Mouse (Mus musculus) gastrocnemius, postnatal 25 days (tissue): ENCODE data around the gene Zpbp2. TPM values are rescaled to one million over a fixed set of nuclear protein-coding genes. Genes with fewer than 3 reads are reported as not detected.
A peak's percentile ranks its signal among the peaks of the same experiment; 100 is the strongest.

Experiments
- DNase-seq: peaks from one replicate; pipeline ENCODE4 v3.0.0; 2022
- total RNA-seq, 2 experiments: library from RNA; stranded (reverse); gene quantifications; 1 replicate in 1 of 2; 2 replicates in 1 of 2; pipeline ENCODE4 v1.2.3; 2021

Zpbp2 gene
- total RNA-seq, 2 experiments from 2014 or later: not detected

DNA sequence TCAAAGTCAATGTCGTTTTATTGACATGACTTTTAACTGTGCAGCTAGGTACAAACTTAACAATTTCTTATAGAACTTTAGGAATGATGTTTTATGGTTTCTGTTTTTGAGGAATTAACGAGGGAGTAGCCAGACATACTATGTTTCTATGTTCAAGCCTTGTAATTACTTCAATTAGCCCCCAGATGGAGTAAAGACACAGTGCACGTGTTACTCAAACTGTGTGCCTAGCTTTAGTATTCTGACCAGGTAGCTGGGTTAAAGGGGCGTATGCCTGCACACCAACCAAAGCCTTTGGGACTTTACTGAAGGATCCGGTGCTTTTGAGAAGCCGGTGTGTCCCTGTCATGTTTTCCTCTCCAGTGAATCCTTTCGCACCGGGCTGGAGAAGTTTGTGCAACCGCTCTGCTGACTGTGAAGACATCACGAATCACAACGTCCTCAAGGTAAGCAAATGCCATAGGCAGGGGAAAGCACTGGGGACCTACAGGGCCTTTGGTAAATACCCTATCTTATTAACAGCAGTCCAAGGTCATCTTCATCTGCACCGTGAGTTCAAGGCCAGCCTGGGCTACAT is 4.3 kb downstream of the Zpbp2 start:
- no peak for DNase-seq

DNA sequence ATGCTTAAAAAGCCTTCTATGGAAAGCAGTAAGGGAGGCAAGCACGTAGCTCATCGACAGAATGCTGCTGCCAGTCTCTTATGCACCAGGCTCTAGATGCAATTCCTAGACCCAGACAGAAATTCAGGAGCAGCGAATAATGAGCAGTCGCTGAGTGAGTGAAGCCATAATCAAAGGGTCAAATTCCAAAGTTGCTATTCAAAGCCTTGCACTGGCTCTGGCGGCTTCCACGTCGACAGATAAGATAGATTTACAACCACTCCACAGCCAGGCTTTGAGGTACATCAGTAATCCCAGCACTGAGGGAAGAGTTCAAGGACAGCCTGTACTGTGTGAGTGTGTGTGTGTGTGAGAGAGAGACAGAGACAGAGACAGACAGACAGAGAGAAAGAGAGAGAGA is 10.0 kb downstream of the Zpbp2 start:
- no peak for DNase-seq

DNA sequence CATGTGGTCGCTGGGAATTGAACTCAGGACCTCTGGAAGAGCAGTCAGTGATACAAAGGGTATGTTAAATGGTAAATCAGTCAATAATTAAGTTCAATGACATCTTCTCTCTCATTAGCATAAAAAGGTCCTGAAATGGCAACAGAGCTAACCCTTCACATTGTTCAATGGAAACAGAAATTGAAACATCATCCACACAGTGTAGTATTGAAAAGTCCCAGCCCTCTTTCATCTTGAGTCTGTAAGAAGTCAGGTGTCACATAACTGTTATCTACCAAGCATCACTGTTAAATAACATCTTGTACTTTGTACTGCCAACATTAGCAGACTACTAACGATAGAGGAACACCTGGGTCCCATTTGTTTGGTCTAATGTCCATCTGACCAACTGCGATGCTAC is 12.1 kb downstream of the Zpbp2 start:
- DNase-seq: no peak

DNA sequence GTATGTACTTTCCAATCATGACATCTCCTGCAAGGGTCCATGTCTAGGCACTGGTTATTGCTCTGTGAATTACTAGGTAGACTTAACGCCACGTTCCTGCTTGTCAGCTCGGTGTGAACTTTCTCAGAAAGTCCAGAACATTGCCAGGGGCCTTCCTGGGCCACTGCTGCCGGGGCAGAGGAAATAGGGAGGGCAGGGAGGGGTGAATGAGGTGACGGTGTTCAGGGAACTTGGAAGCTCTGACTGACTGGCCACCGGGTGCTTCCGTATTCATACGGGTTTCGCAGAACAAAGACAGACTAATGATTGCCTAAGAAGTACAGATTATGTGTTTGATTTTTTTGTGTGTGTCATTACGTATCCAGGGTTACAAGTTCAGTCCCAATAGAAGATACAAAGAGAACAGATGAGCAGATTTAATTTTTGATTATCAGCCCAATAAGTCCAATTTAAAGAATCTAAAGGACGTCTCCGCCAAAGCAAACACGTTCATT is 13.1 kb downstream of the Zpbp2 start:
- DNase-seq: no peak

DNA sequence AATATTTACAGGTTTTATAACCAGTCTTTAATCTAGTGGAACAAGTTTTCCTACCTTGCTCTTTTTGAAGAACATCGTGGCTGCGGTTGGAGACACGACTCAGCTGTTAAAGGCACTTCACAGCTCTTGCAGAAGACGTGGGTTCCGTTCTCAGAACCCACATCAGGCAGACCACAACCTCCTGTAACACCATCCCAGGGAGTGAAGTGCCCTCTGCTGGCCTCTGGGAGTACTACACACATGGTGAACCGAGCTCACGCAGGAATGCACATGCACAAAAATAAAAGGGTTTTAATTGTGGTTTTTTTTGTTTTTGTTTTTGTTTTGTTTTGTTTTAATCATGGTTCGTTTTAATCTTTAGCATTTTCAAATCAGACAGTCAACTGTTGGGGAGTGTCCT is 17.4 kb downstream of the Zpbp2 start:
- DNase-seq: no peak

DNA sequence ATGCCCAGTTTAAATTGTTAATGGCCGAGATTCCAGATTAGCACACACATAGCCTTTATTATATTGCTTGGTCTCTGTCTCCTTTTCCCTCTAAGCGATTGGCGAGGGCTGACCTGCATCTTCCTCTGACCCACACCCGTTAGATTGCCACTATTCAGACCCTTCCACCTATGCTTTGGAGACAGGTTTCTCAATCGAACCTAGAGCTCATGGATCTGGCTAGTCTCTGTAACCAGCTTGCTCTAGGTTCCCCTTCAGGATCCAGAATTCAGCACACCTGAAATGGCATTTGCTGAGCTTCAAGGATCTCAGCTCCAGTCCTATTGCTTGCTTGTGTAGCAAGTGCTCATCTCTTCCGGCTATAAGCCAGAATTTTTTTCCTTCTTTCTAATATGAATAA is 18.6 kb downstream of the Zpbp2 start:
- no peak for DNase-seq

DNA sequence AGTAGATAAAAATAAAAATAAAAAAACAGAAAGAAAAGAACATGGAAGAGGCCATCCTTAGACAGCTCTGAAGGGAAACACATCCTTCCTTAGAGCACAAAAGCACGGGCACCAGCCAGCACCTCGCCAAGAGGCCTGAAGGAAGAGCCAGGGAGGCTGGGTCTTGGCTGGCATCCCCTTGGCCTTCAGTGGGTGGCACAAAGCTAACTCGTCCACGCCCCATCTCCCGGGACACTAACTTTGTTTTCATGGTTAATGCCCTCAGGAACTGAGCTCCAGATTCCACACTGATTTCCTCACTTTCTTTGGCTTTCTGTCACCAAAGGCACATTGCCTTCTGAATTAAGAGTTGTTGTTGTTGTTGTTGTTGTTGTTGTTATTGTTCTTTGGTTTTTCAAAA is 26.9 kb downstream of the Zpbp2 start:
- DNase-seq: no peak

DNA sequence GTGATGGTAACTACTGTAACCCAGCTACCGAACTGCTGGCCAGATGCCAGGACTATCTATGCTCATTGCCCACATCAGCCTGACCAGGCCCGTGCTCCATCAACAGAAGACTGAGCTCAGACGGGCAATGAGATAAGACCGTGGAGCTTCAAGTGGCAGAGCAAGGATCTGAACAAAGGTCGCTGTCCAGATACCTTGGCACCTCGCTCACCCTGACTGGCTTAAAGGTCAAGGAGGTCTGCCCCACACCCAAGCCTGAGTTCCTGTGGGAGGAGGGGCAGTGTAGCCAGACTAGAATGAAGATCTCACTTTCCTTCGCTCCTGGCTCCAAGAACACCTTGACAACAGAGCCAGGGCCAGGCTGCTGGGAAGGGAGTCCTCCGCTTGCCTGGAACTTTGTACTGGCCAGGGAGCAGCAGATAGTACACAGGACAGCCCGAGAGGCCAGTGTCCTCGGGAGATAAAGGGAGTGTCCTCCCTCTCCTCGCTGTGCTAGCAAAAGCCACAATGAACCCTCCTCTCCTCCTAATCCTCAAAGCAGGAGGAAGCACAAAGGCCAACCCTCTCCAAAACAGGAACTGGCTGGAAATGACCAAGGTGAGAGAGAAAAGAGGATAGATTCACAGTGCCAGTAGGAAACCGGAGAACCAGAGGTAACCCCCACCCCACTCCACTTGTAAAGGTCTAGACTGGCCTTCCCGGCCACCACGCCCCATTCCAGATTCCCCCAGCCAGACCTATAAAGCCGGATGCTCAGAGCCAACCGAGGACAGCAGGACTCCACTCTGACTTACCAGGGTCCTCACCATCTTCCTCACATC is 29.6 kb downstream of the Zpbp2 start:
- DNase-seq: no peak

DNA sequence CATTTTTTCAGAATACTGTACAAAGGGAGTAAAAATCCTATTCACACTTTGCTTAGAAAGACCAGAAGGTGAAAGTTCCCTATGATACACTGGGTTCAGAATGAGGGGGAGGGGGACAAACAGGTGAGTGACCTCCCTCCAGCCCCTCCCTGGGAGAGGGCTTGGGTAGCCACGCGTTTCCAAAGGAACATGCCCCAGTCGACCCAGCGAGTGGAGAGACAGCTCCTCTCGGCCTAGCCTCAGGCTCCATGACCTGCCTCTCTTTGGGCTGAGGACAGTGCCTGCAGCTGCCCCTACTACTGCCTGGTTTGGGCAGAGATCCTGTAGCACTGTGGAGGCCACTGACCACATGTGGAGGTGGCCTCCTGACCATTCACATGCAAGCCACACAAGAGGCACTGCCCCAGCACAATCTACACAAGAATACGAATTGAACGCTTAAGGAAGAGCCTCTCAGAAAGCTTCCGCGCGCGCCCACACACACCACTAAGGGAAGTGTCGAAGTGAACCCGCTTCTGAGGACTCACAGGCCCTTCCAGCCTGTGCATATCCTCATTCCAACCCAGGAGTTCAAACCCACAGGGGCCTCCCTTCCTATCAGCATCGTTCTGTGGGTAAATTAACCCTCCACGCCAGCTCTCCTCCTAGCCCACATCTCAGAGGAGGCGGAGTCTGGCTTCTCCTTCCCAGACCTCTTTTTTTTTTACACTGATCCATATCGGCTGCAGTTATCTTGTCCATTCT is 30.6 kb downstream of the Zpbp2 start:
- DNase-seq: no peak

DNA sequence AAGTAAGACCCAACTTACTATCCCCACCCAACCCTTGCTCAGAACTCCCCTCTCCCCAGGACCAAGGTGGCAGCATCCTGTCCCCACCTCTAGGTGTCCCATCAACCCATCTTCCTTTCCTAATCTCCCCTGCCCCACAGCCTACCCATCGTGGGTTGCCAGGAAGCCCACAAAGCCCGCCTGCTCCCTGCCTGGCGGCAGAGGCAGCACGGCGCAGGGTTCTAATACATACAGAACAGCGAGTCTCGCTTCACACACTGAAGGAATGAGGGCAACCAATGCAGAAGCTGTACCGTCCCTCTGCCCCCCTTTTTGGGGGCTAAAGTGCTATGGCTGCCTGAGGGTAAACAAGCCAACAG is 31.1 kb downstream of the Zpbp2 start:
- no peak for DNase-seq

DNA sequence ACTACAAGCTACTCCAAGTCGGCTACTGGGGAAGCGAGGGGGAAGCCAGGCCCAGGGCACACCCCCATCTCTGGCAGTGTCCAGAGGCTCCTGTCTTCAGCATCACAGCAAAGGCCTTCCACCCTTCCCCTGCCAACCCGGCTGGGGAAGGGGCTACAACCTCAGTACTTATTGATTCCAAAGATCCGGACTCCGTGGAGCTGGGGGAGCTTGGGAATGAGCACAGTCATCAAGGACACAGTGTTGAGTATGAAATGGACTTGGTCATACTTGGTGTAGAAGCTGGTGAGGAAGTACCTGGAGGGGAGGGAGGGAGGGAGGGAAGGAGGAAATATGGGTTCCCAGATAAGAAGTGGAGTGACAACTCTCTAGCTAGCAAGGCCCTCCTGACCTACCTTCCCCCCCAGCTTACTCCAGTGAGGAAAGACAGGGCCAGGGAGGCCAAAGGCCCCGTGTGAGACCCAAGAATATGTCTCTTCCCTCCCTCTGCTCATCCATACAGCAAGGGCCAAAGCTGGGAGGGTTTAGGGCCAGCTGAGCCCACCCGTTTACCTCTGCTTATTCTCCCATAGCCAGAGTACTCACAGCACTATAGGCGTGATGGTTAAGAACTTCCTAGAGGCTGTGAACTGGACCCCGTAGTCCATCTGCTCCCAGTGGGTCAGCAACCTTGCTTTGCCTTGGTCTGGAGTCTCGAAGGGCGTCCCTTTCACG is 31.8 kb downstream of the Zpbp2 start:
- DNase-seq: no peak

DNA sequence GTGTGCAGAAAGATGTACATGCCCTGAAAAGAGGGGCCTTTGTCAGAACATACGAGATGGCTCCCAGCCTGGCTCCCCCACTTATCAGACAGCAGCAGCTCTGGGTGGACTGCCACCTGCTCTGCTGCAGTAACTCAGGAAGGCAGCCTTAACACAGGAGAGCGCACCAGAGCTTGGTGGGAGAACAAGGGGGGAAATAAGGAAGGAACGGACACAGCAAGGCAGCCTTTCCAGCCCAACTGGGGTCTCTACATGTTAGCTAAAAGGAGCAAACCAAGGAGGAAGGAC is 32.3 kb downstream of the Zpbp2 start:
- no peak for DNase-seq

DNA sequence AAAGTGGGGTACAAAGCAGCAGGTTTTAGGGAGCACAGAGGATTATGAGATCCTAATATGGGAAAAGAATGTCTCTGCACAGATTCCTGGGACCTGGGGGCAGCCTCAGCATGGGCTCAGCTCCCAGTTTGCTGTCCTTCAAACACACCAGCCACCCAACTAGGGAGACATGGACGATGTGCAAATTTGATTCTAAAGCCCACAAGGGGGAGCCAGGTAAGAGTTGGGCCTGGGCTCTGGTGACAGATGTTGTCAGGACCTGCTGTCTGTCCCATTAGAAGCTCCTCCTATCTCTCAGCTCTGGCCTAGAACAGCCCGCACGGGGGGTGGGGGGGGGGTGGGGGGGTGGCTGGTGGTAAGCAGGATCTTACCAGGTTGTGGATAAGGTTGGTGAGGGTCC is 32.7 kb downstream of the Zpbp2 start:
- no peak for DNase-seq

DNA sequence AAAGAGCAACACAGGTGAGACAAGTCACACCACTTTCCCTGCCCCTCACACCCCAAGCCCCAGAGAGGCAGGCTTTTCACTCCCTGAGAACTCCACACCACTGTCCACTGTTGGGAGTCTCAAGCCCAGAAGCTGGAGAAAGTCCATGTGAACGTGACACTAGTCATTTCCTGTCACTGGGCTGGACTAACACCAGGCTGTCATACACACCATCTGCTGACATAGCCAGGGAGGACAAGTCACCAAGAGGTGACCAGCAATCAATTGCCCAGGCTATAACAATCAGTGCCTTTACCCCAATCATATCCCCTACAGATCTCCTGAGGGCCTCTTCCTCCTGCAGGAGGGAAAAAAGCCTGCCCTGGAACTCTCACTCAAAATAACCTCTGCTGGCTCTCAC is 33.2 kb downstream of the Zpbp2 start:
- DNase-seq: no peak

DNA sequence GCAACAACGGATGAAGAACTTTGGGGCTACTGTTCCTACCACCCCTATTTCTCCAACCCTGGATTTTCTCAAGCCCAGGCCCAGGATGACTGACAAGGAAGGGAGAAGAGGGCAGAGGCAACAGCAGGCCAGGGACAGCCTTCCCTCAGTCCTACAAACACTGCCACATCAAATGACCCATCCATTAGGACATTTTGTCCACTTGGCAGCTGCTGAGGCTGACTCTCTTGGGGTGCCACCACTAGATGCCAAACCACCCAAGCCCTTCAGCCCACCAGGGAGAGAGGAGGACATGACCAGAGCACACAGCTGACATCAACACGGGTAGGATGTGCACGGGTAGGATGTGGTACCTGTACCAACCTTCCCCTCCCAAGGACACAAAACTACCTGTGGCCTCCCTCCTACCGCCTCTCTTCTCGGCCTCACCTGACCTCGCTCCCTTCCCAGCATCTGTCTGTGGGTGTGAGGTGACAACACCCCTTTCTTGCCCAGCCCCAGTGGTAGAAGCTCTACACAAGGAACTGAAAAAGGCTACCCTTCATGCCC is 33.8 kb downstream of the Zpbp2 start:
- DNase-seq: no peak

DNA sequence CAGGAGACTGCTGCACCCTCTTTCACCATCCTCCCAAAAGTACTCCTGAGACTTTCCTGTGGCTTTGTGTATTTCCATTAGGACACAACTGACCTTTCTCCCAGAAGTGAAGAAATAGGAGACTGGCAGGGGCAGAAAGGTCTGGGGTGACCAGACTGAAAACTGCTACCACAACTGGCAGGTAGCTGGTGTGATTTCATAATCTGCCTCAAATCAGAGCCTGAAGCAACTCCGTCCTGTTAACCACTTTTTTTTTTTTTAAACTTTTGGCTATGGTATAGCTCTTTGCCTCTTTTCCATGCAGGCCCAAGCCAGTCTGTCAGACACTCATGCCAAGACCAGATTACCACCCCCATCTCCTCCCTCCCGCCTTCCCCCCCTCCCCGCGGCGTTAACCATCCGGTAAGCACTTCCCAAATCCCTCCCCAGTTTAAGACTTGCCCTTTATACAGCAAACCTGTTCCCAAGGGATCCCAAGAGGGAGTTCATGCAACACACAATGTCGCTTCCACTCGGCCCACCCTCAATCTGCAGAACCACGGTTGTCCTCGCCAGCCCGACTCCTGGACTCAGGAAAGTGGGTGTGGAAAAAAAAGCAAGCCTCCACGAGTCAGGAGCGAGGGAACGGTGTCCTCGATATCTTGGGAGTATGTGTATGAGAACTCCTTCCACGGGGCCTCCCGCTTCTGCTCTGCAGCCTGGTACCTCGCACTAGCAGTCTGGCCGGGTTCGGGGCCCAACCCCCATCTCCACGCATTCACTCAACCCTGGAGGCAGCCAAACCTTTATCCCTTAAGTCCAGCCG is 35.4 kb downstream of the Zpbp2 start:
- no peak for DNase-seq

DNA sequence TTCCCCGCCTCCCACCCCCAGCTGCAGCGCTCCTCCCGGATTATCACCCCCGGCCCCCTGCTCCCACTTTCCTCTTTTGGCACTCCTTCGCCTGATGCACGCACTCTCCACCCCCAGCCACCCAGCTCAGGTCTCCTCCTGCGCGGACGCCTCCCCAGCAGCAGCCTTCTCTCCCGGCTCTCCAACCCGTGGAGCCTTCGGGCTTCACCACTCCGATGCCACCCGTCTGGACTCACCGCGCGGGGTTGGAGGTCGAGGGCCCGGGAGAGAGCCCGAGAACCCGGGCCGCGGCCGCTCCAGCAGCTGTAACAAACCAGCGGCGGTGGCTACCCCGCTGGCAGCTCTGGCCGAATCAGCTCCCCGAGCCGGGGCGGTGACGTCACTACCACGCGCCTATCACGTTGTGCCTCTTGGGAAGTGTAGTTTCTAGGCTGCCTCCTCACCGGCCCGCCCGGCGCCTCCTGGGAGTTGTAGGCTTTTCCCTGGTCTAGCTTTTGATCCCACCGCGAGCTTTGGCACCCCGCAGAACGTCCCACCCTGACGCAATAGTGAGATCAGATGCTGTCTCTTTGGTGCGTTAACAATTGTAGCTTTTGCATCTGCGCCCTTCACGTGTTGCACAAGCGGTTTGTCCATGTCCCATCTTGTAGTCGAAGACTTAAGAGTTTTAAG is 36.1 kb downstream of the Zpbp2 start, which contains the start of gene Ormdl3:
Gene Ormdl3 (minus strand): TSS at position 477 of the 672 bp plus-strand sequence.
- DNase-seq: peak; percentile 97

DNA sequence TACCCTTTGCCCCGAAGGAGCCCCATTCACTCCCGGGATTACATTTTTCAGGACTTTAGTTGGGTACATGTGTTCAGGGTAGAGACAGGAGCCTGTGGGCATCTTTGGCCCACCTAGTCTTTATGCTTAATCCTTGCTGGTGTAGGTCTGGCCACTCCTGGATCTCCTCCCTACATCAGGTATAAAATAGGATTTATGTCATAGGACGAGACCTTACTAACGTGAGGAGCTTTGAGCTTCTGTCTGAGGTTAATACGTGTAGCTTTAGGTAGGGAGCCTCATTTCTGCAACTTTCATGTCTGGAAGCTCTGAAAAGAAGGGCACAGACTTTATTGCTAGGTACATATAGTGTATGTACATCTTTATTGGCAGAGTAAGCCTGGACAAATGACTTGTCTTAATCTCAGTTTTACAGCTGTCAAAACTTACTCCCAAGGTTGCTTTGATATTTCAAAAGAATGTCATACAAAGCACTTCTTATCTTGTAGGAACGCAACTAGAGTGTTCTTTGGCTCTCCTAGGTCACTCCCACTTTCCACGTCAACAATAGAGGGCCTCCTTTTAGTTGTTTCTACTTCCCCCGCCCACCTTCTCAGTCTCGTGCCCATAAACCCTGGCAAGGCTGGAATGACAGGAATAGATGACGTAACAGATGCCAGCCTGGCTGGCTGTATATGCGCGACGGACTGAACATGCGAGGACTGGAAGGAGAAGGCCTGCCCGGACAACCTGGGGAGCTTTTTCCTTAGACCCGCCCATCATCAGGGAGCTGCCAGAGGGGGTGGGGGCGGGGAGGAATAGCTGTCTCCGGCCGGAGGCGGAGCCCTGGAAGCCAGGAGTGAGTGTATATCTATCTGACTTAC is 37.0 kb downstream of the Zpbp2 start:
- peak; percentile 71 for DNase-seq

DNA sequence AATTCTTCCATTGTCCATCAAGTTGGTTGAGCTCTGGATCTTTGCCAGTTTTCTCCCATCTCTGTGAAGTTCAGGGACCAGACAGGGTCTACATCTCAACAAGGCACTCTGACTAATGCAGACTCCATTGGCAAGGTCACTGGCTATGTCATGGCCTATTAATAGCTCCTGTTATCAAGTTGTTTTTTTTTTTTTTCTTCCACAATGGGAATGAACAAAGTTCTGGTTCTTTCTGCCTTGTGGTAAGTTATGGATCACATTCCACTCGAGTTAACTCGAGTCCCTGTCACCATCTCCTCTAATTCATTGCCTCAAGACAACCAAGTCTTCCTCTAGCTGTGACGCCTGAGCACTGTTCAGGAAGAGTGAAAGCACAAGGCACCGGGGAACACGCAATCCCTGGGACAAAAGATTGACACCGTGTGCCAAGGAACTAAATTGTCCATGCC is 38.0 kb downstream of the Zpbp2 start:
- no peak for DNase-seq

DNA sequence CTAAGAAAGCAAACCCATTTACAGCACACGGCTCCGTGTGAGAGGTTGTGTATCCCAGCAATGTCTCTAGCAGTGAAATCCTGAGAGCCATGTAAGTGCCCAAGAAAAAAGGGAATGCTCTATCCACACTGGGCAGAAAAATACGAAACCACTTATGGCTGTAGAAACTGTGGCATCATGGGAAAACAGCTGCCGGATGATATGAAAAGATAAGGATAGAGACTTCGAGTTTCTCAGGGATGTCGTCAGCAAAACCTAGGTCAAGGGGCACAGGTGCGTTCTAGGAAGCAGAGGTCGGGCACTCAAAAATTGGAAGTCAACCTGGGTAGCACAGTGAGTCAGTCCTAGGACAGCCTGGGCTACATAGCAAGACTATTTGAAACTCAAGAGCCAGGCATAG is 38.4 kb downstream of the Zpbp2 start:
- DNase-seq: no peak
